Mouse (Mus musculus) cerebellum, adult 2 months (tissue): Measurements from ENCODE around the gene Vmn1r206. TPM values are rescaled to one million over a fixed set of nuclear protein-coding genes. Genes with fewer than 3 reads are reported as not detected.
"Not testable (repeated sequence)": the region's sequence is repeated elsewhere in the genome, so short reads cannot be mapped to it uniquely, and the experiment has no call there.

Source experiments
- DNase-seq, 2 experiments: peaks; one replicate each; pipeline ENCODE4 v3.0.0; 2021
- H3K27ac ChIP-seq: fragments of 200-500 bp; 2 replicates; pipeline ENCODE4 v1.5.1; 2012; ENCODE audit warnings: low read length, control low read depth, inconsistent platforms; ENCODE audit not compliant: insufficient read depth
- H3K27me3 ChIP-seq: fragments of 200-500 bp; 2 replicates; pipeline ENCODE4 v1.6.1; 2012; ENCODE audit warnings: inconsistent platforms, mild to moderate bottlenecking, low read length, moderate library complexity; ENCODE audit not compliant: control insufficient read depth, insufficient read depth
- H3K4me1 ChIP-seq: fragments of 200-500 bp; 2 replicates; pipeline ENCODE4 v1.6.1; 2011; ENCODE audit warnings: low read length; ENCODE audit not compliant: control insufficient read depth, insufficient read depth
- H3K4me3 ChIP-seq: fragments of 200-500 bp; replicated peaks from 2 replicates; pipeline ENCODE3; 2011; ENCODE audit warnings: mild to moderate bottlenecking, low read depth, low read length, control low read depth; ENCODE audit not compliant: insufficient read depth
- CTCF ChIP-seq: fragments of 200-500 bp; IDR thresholded peaks from 2 replicates; pipeline ENCODE4 v1.5.1; 2011; ENCODE audit warnings: low read depth, mild to moderate bottlenecking, control low read depth, low read length, moderate library complexity, borderline replicate concordance; ENCODE audit not compliant: insufficient read depth
- POLR2A ChIP-seq: fragments of 200-500 bp; IDR thresholded peaks from 2 replicates; pipeline ENCODE4 v1.6.1; 2011; ENCODE audit warnings: low read length, control low read depth, borderline replicate concordance; ENCODE audit not compliant: insufficient read depth
- WGBS: fragments of 180-500 bp; shearing (Covaris S2); methylation state at CpG from one replicate; pipeline ENCODE4 v1.1.7; 2018; 5-methylcytosine and 5-hydroxymethylcytosine counted together
- polyA plus RNA-seq: library from polyadenylated mRNA; depleted of rRNA; stranded (reverse); fragments of >200 nt; gene quantifications from 2 replicates; pipeline ENCODE4 v1.2.3, GENCODE M21; 2012; rRNA removed

The Vmn1r206 gene
- polyA plus RNA-seq, result 0.43 and 0.56 TPM in 2 replicates

DNA sequence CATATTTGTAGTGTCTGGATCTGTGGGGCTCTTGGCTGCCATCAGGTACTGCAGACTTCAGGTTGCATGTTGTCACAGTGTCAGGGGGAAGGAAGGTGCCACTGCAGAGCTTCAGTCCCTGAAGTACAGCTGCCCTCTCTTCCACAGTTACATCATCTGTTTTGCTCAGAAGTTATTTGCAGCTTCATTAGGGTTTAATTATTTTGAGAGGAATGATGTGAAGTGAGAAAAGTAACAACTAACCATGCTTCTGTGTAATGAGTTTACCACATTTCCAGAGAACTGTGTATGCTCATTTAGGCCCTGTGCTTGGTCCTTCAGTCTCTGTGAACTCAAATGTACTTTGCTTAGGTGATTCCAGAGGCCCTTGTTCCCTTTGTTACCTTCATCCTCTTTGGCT is at the start of gene Vmn1r206:
Vmn1r206 (minus strand) TSS at position 101 of the 400 bp plus-strand sequence.
- not testable (repeated sequence) for H3K4me1 ChIP-seq, H3K4me3 ChIP-seq, H3K27me3 ChIP-seq, H3K27ac ChIP-seq, DNase-seq

DNA sequence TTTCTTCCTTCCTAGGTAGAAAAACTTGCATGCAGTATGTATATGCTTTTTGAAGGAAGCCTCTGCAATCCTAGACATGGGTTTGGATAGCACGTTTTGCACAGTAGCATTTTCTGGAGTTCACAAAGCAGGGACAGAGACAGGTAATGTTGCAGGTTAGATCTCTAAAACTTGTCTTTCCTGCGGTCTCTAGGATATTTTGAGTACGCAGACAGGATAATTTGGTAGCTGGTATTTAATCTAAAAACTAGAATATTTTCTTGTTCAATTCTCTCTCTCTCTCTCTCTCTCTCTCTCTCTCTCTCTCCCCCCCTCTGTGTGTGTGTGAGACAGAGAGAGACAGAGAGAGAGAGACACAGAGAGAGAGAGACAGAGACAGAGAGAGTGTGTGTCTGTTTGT is 31.2 kb downstream of the Vmn1r206 start, which contains the start of gene Vmn1r205:
Vmn1r205 (minus strand) TSS at position 101 of the 400 bp plus-strand sequence.
- no peak within 1 kb of the TSS for H3K4me3 ChIP-seq
- H3K4me1 ChIP-seq, result no peaks in the 10 kb centered on the region
- no peak for DNase-seq
- H3K27me3 ChIP-seq, result no peaks in the 10 kb centered on the region
- no peak within 1 kb of the TSS for H3K27ac ChIP-seq
- no peak for TF ChIP-seq POLR2A
- no peak for TF ChIP-seq CTCF
- 84% methylated on average over 3 of the region's 3 CpGs for WGBS

- H3K27ac ChIP-seq, H3K27me3 ChIP-seq, DNase-seq, H3K4me1 ChIP-seq, H3K4me3 ChIP-seq: not testable (repeated sequence)
- WGBS, result 82% methylated on average over 14 of the region's 14 CpGs
Measured at GRCm38 (mm10) chr13:22583336-22583735, 40.7 kb downstream of the Vmn1r206 start.

DNA sequence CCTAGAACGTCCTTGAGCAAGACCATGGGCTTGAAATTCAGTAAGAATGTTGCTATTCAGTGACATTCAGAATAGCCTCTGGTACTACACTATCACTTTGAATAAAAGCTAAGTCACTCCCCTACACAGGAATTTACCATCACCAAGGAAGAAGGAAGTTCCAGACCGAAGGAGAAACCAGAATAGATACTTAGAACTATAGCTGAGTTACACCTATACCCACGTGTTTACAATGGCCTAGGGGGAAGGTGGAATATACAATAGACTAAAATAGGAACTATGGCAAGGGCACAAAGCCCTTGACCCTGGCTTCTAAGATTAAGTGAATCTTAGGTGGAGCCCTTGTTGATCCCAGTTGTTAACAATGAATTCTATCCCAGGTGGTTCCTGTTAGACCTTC is 49.1 kb downstream of the Vmn1r206 start:
- WGBS, result 76% methylated on average over 3 of the region's 3 CpGs
- not testable (repeated sequence) for H3K27me3 ChIP-seq, H3K4me3 ChIP-seq, DNase-seq, H3K27ac ChIP-seq, H3K4me1 ChIP-seq

Other genes starting within 250 kb of the Vmn1r206 start
- gene Vmn1r199, start 244.4 kb downstream of the Vmn1r206 start, polyA plus RNA-seq, result not detected in 2 replicates
- 0.10 TPM in 1 of 2 replicates, not detected in the other for gene Vmn1r200, start 233.9 kb downstream of the Vmn1r206 start, polyA plus RNA-seq
- not detected in 2 replicates for gene Vmn1r201, start 152.3 kb downstream of the Vmn1r206 start, polyA plus RNA-seq
- 0.03 TPM in 1 of 2 replicates, not detected in the other for gene Vmn1r202, start 118.9 kb downstream of the Vmn1r206 start, polyA plus RNA-seq
- not detected in 2 replicates for gene Vmn1r203, start 106.1 kb downstream of the Vmn1r206 start, polyA plus RNA-seq
- gene Vmn1r204, start 71.1 kb downstream of the Vmn1r206 start, polyA plus RNA-seq, result not detected in 2 replicates
- not detected in 2 replicates for gene Vmn1r205, start 31.3 kb downstream of the Vmn1r206 start, polyA plus RNA-seq
- gene Vmn1r207-ps, start 105.4 kb upstream of the Vmn1r206 start, polyA plus RNA-seq, result 0.08 TPM in 2 replicates
- not detected in 2 replicates for gene Vmn1r208, start 153.1 kb upstream of the Vmn1r206 start, polyA plus RNA-seq
- gene Vmn1r209, start 185.4 kb upstream of the Vmn1r206 start, polyA plus RNA-seq, result not detected in 2 replicates
- not detected in 2 replicates for gene Vmn1r210, start 207.1 kb upstream of the Vmn1r206 start, polyA plus RNA-seq
- not detected in 2 replicates for gene Vmn1r211, start 233.3 kb upstream of the Vmn1r206 start, polyA plus RNA-seq